Mouse (Mus musculus): ENCODE results near the gene Dnah5.
"Not testable (repeated sequence)": the region's sequence is repeated elsewhere in the genome, so short reads cannot be mapped to it uniquely, and the experiment has no call there.

Dnah5 gene

GRCm38 (mm10) chr15:28307884-28308283 is 104.3 kb downstream of the Dnah5 start:
- DNase-seq, result no peak

GRCm38 (mm10) chr15:28310516-28310915 is 107.0 kb downstream of the Dnah5 start:
- no peak for DNase-seq

- DNase-seq, result no peak
These were observed 109.9 kb downstream of the Dnah5 start for GRCm38 (mm10) chr15:28313451-28313850.

- no peak for DNase-seq
These were observed 112.4 kb downstream of the Dnah5 start for GRCm38 (mm10) chr15:28315812-28316528.

GRCm38 (mm10) chr15:28322533-28322932 is 119.0 kb downstream of the Dnah5 start:
- no peak for DNase-seq

- no peak for DNase-seq
These were observed 123.4 kb downstream of the Dnah5 start for GRCm38 (mm10) chr15:28326985-28327384.

GRCm38 (mm10) chr15:28327441-28327840 is 123.9 kb downstream of the Dnah5 start:
- no peak for DNase-seq

- DNase-seq, result no peak
These were observed 137.6 kb downstream of the Dnah5 start for GRCm38 (mm10) chr15:28341151-28341550.

- DNase-seq, result no peak
These were observed 164.0 kb downstream of the Dnah5 start for GRCm38 (mm10) chr15:28367561-28367960.

- no peak for DNase-seq
These were observed 166.9 kb downstream of the Dnah5 start for GRCm38 (mm10) chr15:28370431-28370830.

- no peak for DNase-seq
These were observed 168.0 kb downstream of the Dnah5 start for GRCm38 (mm10) chr15:28371506-28371905.

- DNase-seq, result no peak
These were observed 170.8 kb downstream of the Dnah5 start for GRCm38 (mm10) chr15:28374394-28374793.

- DNase-seq, result no peak
These were observed 177.4 kb downstream of the Dnah5 start for GRCm38 (mm10) chr15:28380909-28381308.

- DNase-seq, result not testable (repeated sequence)
These were observed 190.2 kb downstream of the Dnah5 start for GRCm38 (mm10) chr15:28393723-28394122.

GRCm38 (mm10) chr15:28395481-28395880 is 191.9 kb downstream of the Dnah5 start:
- no peak for DNase-seq

- DNase-seq, result no peak
These were observed 194.9 kb downstream of the Dnah5 start for GRCm38 (mm10) chr15:28398472-28398871.

GRCm38 (mm10) chr15:28399258-28399657 is 195.7 kb downstream of the Dnah5 start:
- no peak for DNase-seq

GRCm38 (mm10) chr15:28404630-28405029 is 201.1 kb downstream of the Dnah5 start:
- DNase-seq, result no peak

- DNase-seq, result no peak
These were observed 201.6 kb downstream of the Dnah5 start for GRCm38 (mm10) chr15:28405136-28405535.

- no peak for DNase-seq
These were observed 236.2 kb downstream of the Dnah5 start for GRCm38 (mm10) chr15:28439702-28440101.

- no peak for DNase-seq
These were observed 240.9 kb downstream of the Dnah5 start for GRCm38 (mm10) chr15:28444494-28444893.

GRCm38 (mm10) chr15:28461091-28461778 is 257.7 kb downstream of the Dnah5 start:
- not testable (repeated sequence) for DNase-seq

GRCm38 (mm10) chr15:28466591-28467247 is 263.2 kb downstream of the Dnah5 start:
- DNase-seq, result no peak

Data from thymus, adult 18-20 months (tissue).